10 mouse cellular contexts compared by ENCODE assay signal in the genomic region with DNA sequence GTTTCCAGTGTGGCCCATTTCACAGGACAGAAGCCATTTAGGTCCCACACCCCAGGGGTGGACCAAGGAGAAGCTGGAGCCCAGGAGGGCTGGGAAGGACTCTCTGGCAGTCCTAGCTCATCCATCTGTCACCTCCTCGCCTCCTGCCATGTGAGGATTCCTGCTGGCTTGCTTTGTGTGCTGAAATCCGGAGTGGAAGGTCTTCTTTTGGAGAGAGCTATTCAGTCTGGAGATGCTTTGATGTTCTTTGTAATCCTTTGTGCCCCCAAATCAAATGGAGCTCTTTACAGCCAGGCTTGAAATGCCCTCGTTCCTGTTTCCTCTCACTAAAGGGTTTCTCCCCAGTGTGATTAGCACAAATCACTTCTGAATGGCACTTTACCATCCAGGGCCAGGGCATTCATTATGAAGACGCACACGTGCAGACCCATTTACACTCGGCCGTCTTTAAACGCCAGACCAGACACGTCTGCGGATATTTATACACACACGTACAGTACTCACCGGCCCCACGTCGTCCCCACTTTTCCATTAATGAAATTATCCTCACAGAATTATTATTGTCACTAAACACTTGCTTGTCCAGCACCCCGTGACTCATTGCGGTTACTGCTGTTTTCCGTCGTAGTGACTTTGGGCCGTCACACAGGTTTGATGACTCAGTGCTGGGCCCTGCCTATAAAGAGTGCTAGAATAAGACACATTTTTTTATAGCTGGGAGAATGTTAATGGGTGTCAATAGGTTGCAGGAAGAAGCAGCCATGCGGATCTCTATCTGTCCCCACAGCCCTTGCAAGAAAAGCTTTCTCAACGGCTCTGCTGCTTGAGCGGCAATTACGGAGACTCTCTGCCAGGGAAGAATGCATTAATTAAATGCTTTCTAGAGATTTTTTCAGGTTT.
DNase-seq lines count a peak whose midpoint lies in the region; ATAC-seq and TF ChIP-seq lines count a peak whose summit lies in the region.
"Had no signal": no experiment of that assay in that cellular context is flagged by ENCODE, and none has a peak within 500 bp of the region (broad histone marks: within the 10 kb centered on the region; RNA-seq: fewer than 3 reads in every experiment).

No protein-coding gene starts in this region.

- DNase-seq in kidney, postnatal 0 days (ENCODE audit: low spot score): peak; percentile 44
- DNase-seq in kidney, postnatal 14 days: no peak
- peak; percentile 32 to 58 for DNase-seq in cerebellum, postnatal 10 days
- DNase-seq in forebrain, postnatal 0 days: peak; percentile 60
- peak; percentile 54 for DNase-seq in neural tube, embryonic 11.5 days (ENCODE audit: low spot score)
- DNase-seq: kidney, adult 8-10 months had no signal

- H3K9ac ChIP-seq in kidney, postnatal 0 days (ENCODE audit: low read depth, low read length): no peak overlapping the region
- peak overlapping the region; percentile 22; the same call in 1 of the 2 replicates for H3K9ac ChIP-seq in forebrain, postnatal 0 days
- peak overlapping the region; percentile 32; the same call in 1 of the 2 replicates for H3K9ac ChIP-seq in neural tube, embryonic 11.5 days (ENCODE audit: low read length)
- H3K9ac ChIP-seq in intestine, embryonic 16.5 days (ENCODE audit: low read depth, low read length): no peak overlapping the region
- H3K9ac ChIP-seq in intestine, postnatal 0 days (ENCODE audit: low read depth, low read length): no peak overlapping the region

- H3K27ac ChIP-seq in kidney, postnatal 0 days: no peak overlapping the region
- H3K27ac ChIP-seq in forebrain, postnatal 0 days (ENCODE audit: low read depth, low read length): peak overlapping the region; percentile 85
- H3K27ac ChIP-seq in neural tube, embryonic 11.5 days (ENCODE audit: low read depth, low read length): peak overlapping the region; percentile 79
- H3K27ac ChIP-seq in intestine, embryonic 16.5 days (ENCODE audit: low read length): no peak overlapping the region
- H3K27ac ChIP-seq in intestine, postnatal 0 days (ENCODE audit: low read depth, low read length): no peak overlapping the region
- H3K27ac ChIP-seq: macrophage had no signal

- no peak for ATAC-seq in kidney, postnatal 0 days (replicated peaks; ENCODE audit: low FRiP score, low read depth)
- peak; percentile 69 for ATAC-seq in forebrain, postnatal 0 days
- peak; percentile 79 for ATAC-seq in neural tube, embryonic 11.5 days (ENCODE audit: insufficient read depth, low FRiP score, low TSS enrichment)
- no peak for ATAC-seq in activated CD4-positive, CD25-positive, alpha-beta regulatory T cell, adult 4 months
- ATAC-seq in intestine, embryonic 16.5 days: no peak
- no peak for ATAC-seq in intestine, postnatal 0 days

- no peak overlapping the region for H3K4me3 ChIP-seq in kidney, postnatal 0 days (replicated peaks; ENCODE audit: low read depth, low read length)
- no peak overlapping the region for H3K4me3 ChIP-seq in forebrain, postnatal 0 days (ENCODE audit: low read depth, low read length)
- H3K4me3 ChIP-seq in neural tube, embryonic 11.5 days (ENCODE audit: low read depth, low read length): no peak overlapping the region
- no peak overlapping the region for H3K4me3 ChIP-seq in intestine, embryonic 16.5 days (ENCODE audit: low read length)
- H3K4me3 ChIP-seq in intestine, postnatal 0 days (ENCODE audit: low read depth, low read length): no peak overlapping the region

- 0 out of 2 replicates have a peak, but pooled peaks cover 3% of the 10 kb centered on the region for H3K4me1 ChIP-seq in kidney, postnatal 0 days (replicated peaks; ENCODE audit: insufficient read depth, low read length)
- peaks cover 25% of the 10 kb centered on the region for H3K4me1 ChIP-seq in forebrain, postnatal 0 days (ENCODE audit: insufficient read depth)
- peaks cover 25% of the 10 kb centered on the region for H3K4me1 ChIP-seq in neural tube, embryonic 11.5 days (ENCODE audit: control insufficient read depth, insufficient read depth, low read length)
- H3K4me1 ChIP-seq in intestine, embryonic 16.5 days (ENCODE audit: control insufficient read depth, insufficient read depth, low read length): 0 out of 2 replicates have a peak, but pooled peaks cover 3% of the 10 kb centered on the region
- H3K4me1 ChIP-seq in intestine, postnatal 0 days (replicated peaks; ENCODE audit: control insufficient read depth, insufficient read depth, low read length): no peaks in the 10 kb centered on the region

- H3K36me3 ChIP-seq in kidney, postnatal 0 days (ENCODE audit: insufficient read depth, low read length): no peaks in the 10 kb centered on the region
- no peaks in the 10 kb centered on the region for H3K36me3 ChIP-seq in forebrain, postnatal 0 days (ENCODE audit: insufficient read depth)
- no peaks in the 10 kb centered on the region for H3K36me3 ChIP-seq in neural tube, embryonic 11.5 days (ENCODE audit: control insufficient read depth, insufficient read depth, low read length)
- no peaks in the 10 kb centered on the region for H3K36me3 ChIP-seq in intestine, embryonic 16.5 days (ENCODE audit: control insufficient read depth, insufficient read depth, low read length)
- H3K36me3 ChIP-seq in intestine, postnatal 0 days (ENCODE audit: control insufficient read depth, insufficient read depth): no peaks in the 10 kb centered on the region

- WGBS in kidney, postnatal 0 days: 14% methylated on average over 23 of the region's 23 CpGs
- 9% methylated on average over 23 of the region's 23 CpGs for WGBS in forebrain, postnatal 0 days
- 16% methylated on average over 23 of the region's 23 CpGs for WGBS in neural tube, embryonic 11.5 days
- 44% methylated on average over 23 of the region's 23 CpGs for WGBS in intestine, embryonic 16.5 days
- 51% methylated on average over 23 of the region's 23 CpGs for WGBS in intestine, postnatal 0 days

- H3K4me2 ChIP-seq in kidney, postnatal 0 days (ENCODE audit: low read length): 0 out of 2 replicates have a peak overlapping the region, but pooled peaks have one; percentile 5
- H3K4me2 ChIP-seq in forebrain, postnatal 0 days (ENCODE audit: low read depth): no peak overlapping the region
- H3K4me2 ChIP-seq in neural tube, embryonic 11.5 days (ENCODE audit: low read depth): peak overlapping the region; percentile 9; the same call in 1 of the 2 replicates
- H3K4me2 ChIP-seq in intestine, embryonic 16.5 days (ENCODE audit: low read depth, low read length): no peak overlapping the region
- no peak overlapping the region for H3K4me2 ChIP-seq in intestine, postnatal 0 days (replicated peaks; ENCODE audit: low read depth)

- no peak for TF ChIP-seq CTCF in kidney, postnatal 0 days (IDR thresholded peaks at IDR 0.05; ENCODE audit: low read depth)
- no peak for TF ChIP-seq CTCF in forebrain, postnatal 0 days (IDR thresholded peaks at IDR 0.05; ENCODE audit: low read depth)
- no peak for TF ChIP-seq CTCF in intestine, postnatal 0 days (IDR thresholded peaks at IDR 0.05; ENCODE audit: low read depth)

- H3K27me3 ChIP-seq in kidney, postnatal 0 days (ENCODE audit: insufficient read depth, low read length): no peaks in the 10 kb centered on the region
- no peaks in the 10 kb centered on the region for H3K27me3 ChIP-seq in forebrain, postnatal 0 days (ENCODE audit: insufficient read depth, low read length)
- H3K27me3 ChIP-seq in neural tube, embryonic 11.5 days (ENCODE audit: control insufficient read depth, insufficient read depth, low read length): no peaks in the 10 kb centered on the region
- no peaks in the 10 kb centered on the region for H3K27me3 ChIP-seq in intestine, embryonic 16.5 days (replicated peaks; ENCODE audit: control insufficient read depth, insufficient read depth, low read length)
- no peaks in the 10 kb centered on the region for H3K27me3 ChIP-seq in intestine, postnatal 0 days (replicated peaks; ENCODE audit: control insufficient read depth, insufficient read depth, low read length)

- no peaks in the 10 kb centered on the region for H3K9me3 ChIP-seq in kidney, postnatal 0 days (replicated peaks; ENCODE audit: low read length)
- no peaks in the 10 kb centered on the region for H3K9me3 ChIP-seq in forebrain, postnatal 0 days (ENCODE audit: low read length)
- H3K9me3 ChIP-seq in neural tube, embryonic 11.5 days (ENCODE audit: control insufficient read depth, low read length): no peaks in the 10 kb centered on the region
- 0 out of 2 replicates have a peak, but pooled peaks cover 6% of the 10 kb centered on the region for H3K9me3 ChIP-seq in intestine, embryonic 16.5 days (ENCODE audit: control insufficient read depth, low read length)
- no peaks in the 10 kb centered on the region for H3K9me3 ChIP-seq in intestine, postnatal 0 days (ENCODE audit: control insufficient read depth)

Comparison
In these comparisons a context has a peak if more than half of its experiments do, and no peak if none do; other contexts are left out.
1. ATAC-seq: peak in forebrain, postnatal 0 days (single experiment) and neural tube, embryonic 11.5 days (single experiment); none in kidney, postnatal 0 days (single experiment), activated CD4-positive, CD25-positive, alpha-beta regulatory T cell, adult 4 months (single experiment), intestine, embryonic 16.5 days (single experiment) and intestine, postnatal 0 days (single experiment).
2. H3K27ac ChIP-seq: peak in forebrain, postnatal 0 days (single experiment) and neural tube, embryonic 11.5 days (single experiment); none in kidney, postnatal 0 days (single experiment), intestine, embryonic 16.5 days (single experiment) and intestine, postnatal 0 days (single experiment).
3. H3K4me2 ChIP-seq: peak in kidney, postnatal 0 days (single experiment) and neural tube, embryonic 11.5 days (single experiment); none in forebrain, postnatal 0 days (single experiment), intestine, embryonic 16.5 days (single experiment) and intestine, postnatal 0 days (single experiment).
4. H3K9ac ChIP-seq: peak in forebrain, postnatal 0 days (single experiment) and neural tube, embryonic 11.5 days (single experiment); none in kidney, postnatal 0 days (single experiment), intestine, embryonic 16.5 days (single experiment) and intestine, postnatal 0 days (single experiment).